Mouse (Mus musculus): ENCODE data around the gene Kdm5d.

Kdm5d gene

GRCm38 (mm10) chrY:897393-898227 lies at the start of gene Kdm5d:
TSS of gene Kdm5d (plus strand) at chrY:897788.
- no peak for DNase-seq (ENCODE audit: low spot score)

GRCm38 (mm10) chrY:872404-872803 lies 25.2 kb upstream of the Kdm5d start:
- no peak for DNase-seq (ENCODE audit: low spot score)

- no peak for DNase-seq (ENCODE audit: low spot score)
Measured at GRCm38 (mm10) chrY:872855-873549, 24.6 kb upstream of the Kdm5d start.
